Mouse (Mus musculus): ENCODE data around the gene 1700088E04Rik.

1700088E04Rik gene

DNA sequence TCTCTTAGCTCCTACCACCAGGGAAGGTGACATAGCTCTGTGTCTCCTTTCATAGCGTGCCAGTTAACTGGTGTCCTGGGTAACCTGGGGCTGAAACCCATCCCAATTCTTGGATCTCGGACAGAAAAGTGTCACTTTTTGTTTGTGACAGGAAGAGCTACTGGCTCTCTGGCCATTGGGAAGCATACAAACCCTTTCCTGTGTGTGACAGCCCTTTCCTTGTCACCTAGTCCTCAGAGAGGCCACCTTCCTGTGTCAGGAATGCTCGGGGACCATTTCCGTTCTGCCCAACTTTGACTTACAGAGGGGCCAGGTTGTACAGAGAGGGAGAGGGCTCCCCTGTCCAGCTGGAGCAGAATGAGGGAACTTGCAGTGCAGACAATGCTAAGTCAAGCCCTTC, 41.6 kb downstream of the 1700088E04Rik start:
- no peak for DNase-seq (ENCODE audit: low spot score)

DNA sequence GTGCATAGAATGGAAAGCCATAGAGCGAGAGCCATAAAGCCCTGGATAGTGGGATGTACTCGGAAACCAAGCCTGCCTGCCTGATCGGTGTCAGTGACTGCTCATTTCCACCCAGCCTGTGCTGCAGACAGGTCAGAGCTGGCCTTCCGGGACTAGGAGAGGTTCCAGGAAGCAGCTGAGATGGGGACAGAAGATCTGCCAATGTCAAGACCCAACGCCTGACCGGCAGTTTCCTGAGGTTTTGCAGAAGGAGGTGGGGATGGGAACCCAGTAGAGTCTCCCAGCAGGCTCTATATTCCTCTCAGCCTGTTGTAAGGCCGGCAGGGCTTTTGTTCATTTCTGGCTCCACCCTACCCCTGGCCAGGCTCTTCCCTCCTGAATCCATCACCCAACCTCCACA, 42.2 kb downstream of the 1700088E04Rik start:
- no peak for DNase-seq (ENCODE audit: low spot score)

DNA sequence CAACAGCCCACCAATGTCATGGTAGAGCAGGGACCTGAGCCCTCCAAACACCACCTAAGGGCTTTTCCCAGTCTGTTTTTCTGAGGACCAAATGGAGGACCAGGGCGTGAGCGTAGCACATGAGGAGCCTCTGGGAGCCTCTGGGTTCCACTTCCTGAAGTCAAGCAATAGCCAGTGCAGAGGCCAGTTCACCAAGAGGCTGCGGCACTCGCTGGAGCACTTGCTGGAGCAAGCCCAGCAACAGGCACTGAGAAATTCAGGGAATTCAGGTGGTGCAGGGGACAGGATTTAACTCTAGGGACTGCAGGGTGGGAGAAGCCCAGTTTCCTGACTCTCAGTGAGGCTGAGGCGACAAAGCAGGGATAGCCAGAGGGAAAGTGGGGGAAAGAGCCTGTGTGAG, 42.8 kb downstream of the 1700088E04Rik start:
- no peak for DNase-seq (ENCODE audit: low spot score)

DNA sequence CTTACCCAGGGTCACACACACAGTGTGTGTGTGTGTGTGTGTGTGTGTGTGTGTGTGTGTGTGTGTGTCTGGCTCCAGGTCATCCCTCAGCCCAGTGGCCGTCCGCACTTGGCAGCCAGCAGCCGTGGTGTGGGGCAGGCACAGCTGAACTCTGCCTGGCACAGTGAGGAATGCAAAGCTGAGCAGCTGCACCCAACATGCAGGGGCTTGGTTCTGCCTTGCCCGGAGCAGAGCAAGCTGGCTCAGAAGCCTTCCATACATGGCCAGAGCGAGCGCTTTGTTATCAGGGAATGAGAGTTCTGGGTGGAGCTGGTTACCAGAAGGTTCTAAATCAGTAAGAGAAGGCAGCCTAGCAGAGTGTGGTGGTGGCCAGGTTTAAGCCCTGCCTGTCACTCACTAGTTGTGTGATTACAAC, 43.4 kb downstream of the 1700088E04Rik start:
- DNase-seq (ENCODE audit: low spot score): peak; percentile 36

DNA sequence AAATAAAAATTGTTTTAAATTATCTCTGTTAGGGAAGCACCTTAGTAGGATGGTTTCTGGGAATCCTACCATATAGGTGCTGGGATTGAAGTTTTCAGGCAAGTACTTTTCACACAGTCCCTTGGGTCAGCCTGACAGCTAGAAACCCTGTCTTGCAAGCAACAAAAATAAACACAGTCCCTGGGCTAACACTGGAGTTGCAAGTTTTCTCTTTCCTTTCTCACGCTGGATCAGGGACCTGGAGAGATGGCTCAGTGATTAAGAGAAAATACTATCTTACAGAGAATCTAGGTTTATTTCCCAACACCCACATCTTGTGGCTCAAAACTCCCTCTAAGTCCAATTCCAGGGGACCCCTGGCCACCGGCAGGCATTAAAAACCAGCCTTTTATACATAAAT, 43.9 kb downstream of the 1700088E04Rik start:
- DNase-seq (ENCODE audit: low spot score): no peak

DNA sequence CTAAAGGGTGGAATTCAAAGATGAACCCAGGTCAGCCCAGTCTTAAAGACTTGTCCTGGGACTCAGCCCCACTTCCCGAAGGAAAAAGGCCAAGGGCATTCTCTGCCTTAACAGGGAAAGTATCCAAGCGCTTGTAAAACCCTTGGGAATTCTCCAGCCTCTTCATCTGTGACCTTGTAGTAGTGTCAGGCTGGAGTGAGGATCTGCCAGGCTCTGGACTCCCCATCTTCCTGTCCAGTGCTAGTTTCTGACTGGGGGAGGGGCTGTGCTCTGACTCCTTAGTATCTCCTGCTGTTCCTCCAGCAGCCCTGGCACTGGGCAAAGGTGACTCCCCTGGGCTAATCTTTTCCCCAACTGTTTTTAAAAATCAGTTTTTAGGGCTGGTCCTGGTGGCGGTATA, 44.5 kb downstream of the 1700088E04Rik start:
- DNase-seq (ENCODE audit: low spot score): no peak

DNA sequence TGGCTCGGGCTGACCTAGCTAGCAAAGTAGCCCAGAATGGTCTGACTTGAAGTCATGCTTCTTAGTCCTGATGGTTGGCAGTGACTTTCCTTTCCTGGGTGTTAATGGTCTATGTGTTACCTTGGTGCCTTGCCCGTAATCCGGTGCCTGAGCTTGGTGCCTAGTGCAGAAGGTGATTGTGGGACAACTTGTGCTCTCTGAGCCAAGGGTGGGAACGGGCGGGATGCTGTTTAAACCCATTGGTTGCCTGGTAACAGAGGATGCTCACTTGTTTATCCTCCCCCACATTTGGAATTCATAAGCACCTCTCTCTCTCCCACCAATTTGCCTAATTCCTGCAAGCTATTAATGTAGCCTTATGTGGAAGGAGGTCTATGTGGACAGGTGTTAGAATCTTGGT, 45.6 kb downstream of the 1700088E04Rik start:
- DNase-seq (ENCODE audit: low spot score): no peak

DNA sequence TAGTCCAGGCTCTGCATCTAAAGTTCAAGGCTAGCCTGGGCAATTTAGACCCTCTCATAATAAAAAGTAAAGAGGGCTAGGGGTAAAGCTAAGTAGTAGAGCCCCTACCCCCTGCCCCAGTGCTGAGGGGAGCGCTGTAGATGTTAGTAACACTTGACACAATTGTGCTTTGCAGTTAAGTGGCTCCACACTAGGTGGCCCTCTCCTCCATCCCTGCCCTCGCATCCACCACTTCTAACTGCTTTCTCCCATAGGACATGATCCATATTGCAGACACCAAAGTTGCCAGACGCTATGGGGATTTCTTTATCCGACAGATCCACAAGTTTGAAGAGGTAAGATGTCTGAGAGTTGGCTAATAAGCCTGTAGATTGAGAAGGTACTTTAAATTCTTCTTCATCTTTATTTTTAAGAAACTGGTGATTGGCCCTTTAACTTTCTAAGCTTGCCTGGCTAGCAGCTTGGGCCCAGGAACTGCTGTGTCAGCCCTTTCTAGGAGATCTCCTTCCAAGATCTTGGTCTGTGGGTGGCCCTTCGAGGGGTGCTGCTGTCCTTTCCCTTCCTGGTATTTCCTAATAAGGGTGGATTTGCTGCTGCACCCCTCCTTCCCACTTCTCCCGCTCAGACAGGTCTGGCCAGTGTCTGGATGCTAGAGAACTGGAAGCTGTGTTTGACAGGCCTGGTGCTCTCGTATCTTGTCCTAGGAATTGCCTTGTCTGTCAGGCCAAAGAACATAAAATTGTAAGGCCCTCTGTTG, 47.8 kb downstream of the 1700088E04Rik start:
- no peak for DNase-seq (ENCODE audit: low spot score)

DNA sequence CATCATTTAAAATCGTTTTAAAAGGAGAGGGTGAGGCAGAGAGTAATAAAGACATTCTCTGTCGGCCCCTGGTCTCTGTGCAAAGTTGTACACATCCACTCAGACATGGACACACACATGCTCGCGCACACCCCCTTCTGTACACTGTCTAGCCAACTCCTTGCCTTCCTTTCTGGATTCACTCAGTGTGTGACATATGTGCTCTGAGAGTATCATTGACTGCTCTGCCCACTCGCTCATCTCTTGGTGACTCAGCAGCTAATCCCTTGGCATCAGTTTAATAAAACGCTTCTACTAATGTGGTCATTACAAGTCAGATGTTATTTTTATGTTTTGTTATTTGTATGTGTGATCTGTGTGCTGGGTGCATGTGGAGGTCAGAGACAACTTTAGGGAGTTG, 48.8 kb downstream of the 1700088E04Rik start:
- DNase-seq (ENCODE audit: low spot score): no peak

DNA sequence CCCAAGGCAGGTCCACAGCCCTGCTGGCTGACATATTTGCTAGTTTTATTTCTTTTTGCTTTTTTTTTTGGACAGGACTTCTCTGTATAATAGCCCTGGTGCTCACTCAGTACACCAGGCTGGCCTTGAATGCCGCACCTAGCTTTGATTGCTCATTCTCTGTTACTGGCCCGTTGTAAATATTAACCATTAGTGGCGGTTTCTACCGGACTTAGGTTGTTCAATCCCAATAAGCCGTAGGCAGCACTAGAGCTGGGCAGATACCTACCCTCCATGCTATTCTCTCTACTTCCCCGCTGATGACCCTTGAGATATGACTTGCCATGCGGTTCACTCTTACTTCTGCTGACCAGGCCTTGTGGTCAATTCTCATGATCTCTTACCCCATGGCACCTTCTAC, 61.5 kb downstream of the 1700088E04Rik start:
- no peak for DNase-seq (ENCODE audit: low spot score)
